Mouse (Mus musculus) C2C12 (cell line): ENCODE measurements around the gene Vil1. TPM values are rescaled to one million over a fixed set of nuclear protein-coding genes. Genes with fewer than 3 reads are reported as not detected.

Experiments
- H3K27me3 ChIP-seq: one replicate; pipeline ENCODE4 v1.6.1; 2011; ENCODE audit not compliant: control insufficient read depth, insufficient read depth, insufficient read length
- H3K36me3 ChIP-seq: one replicate; pipeline ENCODE4 v1.6.1; 2011; ENCODE audit not compliant: control insufficient read depth, insufficient read depth
- H3K4me3 ChIP-seq: one replicate; pipeline ENCODE4 v1.5.1; 2011; ENCODE audit warnings: mild to moderate bottlenecking, control low read depth; ENCODE audit not compliant: poor library complexity, insufficient read depth, severe bottlenecking
- H3K79me2 ChIP-seq: one replicate; pipeline ENCODE4 v1.6.1; 2011; ENCODE audit not compliant: control insufficient read depth, insufficient read depth
- H3K79me3 ChIP-seq: one replicate; pipeline ENCODE4 v1.6.1; 2011; ENCODE audit warnings: low read depth, control low read depth
- H3ac ChIP-seq: one replicate; pipeline ENCODE3; 2011; ENCODE audit warnings: low read depth; ENCODE audit not compliant: control insufficient read depth, insufficient read length
- CEBPB ChIP-seq: IDR thresholded peaks from one replicate; pipeline ENCODE4 v1.6.1; 2011; ENCODE audit warnings: low read depth, mild to moderate bottlenecking, control low read depth, moderate library complexity
- CTCF ChIP-seq: IDR thresholded peaks from one replicate; pipeline ENCODE4 v1.5.1; 2011; ENCODE audit not compliant: control insufficient read depth, insufficient read depth, insufficient read length
- FOSL1 ChIP-seq: IDR thresholded peaks from one replicate; pipeline ENCODE4 v1.8.0; 2011; ENCODE audit warnings: mild to moderate bottlenecking, low read length; ENCODE audit not compliant: poor library complexity, insufficient read depth, severe bottlenecking
- MAX ChIP-seq: IDR thresholded peaks from one replicate; pipeline ENCODE4 v1.6.1; 2011; ENCODE audit warnings: mild to moderate bottlenecking, control low read depth
- MYOD1 ChIP-seq: IDR thresholded peaks from one replicate; pipeline ENCODE4 v1.6.1; 2011; ENCODE audit warnings: low read depth; ENCODE audit not compliant: control insufficient read depth, insufficient read length
- MYOG ChIP-seq: IDR thresholded peaks from one replicate; pipeline ENCODE4 v1.6.1; 2011; ENCODE audit not compliant: control insufficient read depth, insufficient read length; ENCODE audit errors: extremely low read depth
- USF1 ChIP-seq: IDR thresholded peaks from one replicate; pipeline ENCODE4 v1.6.1; 2011; ENCODE audit warnings: low read depth, mild to moderate bottlenecking, control low read depth, moderate library complexity
- polyA plus RNA-seq: library from polyadenylated mRNA; unstranded; fragments of >200 nt; fragmentation: generic; extraction: Trizol; gene quantifications from one replicate; pipeline ENCODE4 v1.2.1, GENCODE M21; 2012; ENCODE audit warnings: missing spikeins

Gene Vil1
- polyA plus RNA-seq, 1 experiment: 0.02 TPM

DNA sequence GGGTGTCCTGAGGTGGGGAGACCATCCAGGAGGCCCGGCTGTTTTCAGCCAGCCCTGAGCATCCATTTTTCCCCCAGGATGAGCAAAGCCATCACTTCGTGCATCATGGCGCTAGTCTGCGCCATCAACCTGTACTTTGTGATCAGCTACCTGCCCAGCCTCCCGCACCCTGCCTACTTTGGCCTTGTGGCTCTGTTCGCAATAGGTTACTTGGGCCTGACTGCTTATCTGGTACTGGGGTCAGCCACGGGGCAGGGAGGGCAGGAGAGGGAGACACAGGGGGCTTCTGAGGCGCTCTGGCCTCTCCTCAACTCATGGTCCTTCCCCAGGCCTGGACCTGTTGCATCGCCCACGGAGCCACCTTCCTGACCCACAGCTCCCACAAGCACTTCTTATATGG is 24.1 kb upstream of the Vil1 start:
- Histone ChIP-seq H3K79me3 (no peaks in the 10 kb centered on the region), H3ac (no peak overlapping the region), H3K4me3 (no peak overlapping the region), H3K27me3 (no peaks in the 10 kb centered on the region), H3K36me3 (no peaks in the 10 kb centered on the region), H3K79me2 (no peaks in the 10 kb centered on the region)
- TF ChIP-seq MYOD1: no peak
- no peak for TF ChIP-seq USF1
- no peak for TF ChIP-seq CTCF
- TF ChIP-seq FOSL1: no peak
- TF ChIP-seq MYOG: no peak
- TF ChIP-seq MAX: no peak
- TF ChIP-seq CEBPB: no peak

- H3K27me3 ChIP-seq: no peaks in the 10 kb centered on the region
- TF ChIP-seq MYOG: no peak
- no peak for TF ChIP-seq CEBPB
- no peak for TF ChIP-seq MAX
- no peak for TF ChIP-seq MYOD1
- no peak for TF ChIP-seq CTCF
- H3K79me3 ChIP-seq: no peaks in the 10 kb centered on the region
- H3K79me2 ChIP-seq: no peaks in the 10 kb centered on the region
- no peaks in the 10 kb centered on the region for H3K36me3 ChIP-seq
- no peak overlapping the region for H3ac ChIP-seq
- no peak overlapping the region for H3K4me3 ChIP-seq
These were observed 23.6 kb upstream of the Vil1 start for GRCm38 (mm10) chr1:74385531-74385930.

DNA sequence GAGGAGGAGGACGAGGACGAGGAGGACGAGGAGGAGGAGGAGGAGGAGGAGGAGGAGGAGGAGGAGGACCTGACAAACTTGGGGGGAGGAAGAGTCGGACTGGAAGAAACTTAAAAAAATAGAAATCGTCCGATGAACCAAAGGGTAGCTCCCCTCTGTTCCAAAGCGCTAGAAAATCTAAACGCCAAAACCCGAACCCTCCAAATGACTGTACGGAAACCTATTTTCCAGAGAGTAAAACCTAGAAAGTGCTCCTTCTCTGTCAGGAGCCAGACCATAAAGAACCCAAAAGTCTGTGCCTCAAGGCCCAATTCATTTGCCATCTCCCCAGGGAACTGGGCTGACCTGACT is 22.8 kb upstream of the Vil1 start:
- peak overlapping the region; percentile 59 for H3ac ChIP-seq
- no peaks in the 10 kb centered on the region for H3K36me3 ChIP-seq
- peak overlapping the region; percentile 29 for H3K4me3 ChIP-seq
- no peaks in the 10 kb centered on the region for H3K27me3 ChIP-seq
- H3K79me3 ChIP-seq: no peaks in the 10 kb centered on the region
- H3K79me2 ChIP-seq: no peaks in the 10 kb centered on the region
- no peak for TF ChIP-seq USF1
- TF ChIP-seq MAX: no peak
- no peak for TF ChIP-seq FOSL1

- Histone ChIP-seq H3ac (peak overlapping the region; percentile 59), H3K4me3 (peak overlapping the region; percentile 29), H3K27me3 (no peaks in the 10 kb centered on the region), H3K79me3 (no peaks in the 10 kb centered on the region), H3K36me3 (no peaks in the 10 kb centered on the region), H3K79me2 (peaks cover 3% of the 10 kb centered on the region)
- peak; percentile 35 for TF ChIP-seq MAX
- no peak for TF ChIP-seq MYOG
- peak; percentile 8 for TF ChIP-seq CTCF
- TF ChIP-seq USF1: no peak
These were observed 22.3 kb upstream of the Vil1 start for GRCm38 (mm10) chr1:74386714-74387385.

DNA sequence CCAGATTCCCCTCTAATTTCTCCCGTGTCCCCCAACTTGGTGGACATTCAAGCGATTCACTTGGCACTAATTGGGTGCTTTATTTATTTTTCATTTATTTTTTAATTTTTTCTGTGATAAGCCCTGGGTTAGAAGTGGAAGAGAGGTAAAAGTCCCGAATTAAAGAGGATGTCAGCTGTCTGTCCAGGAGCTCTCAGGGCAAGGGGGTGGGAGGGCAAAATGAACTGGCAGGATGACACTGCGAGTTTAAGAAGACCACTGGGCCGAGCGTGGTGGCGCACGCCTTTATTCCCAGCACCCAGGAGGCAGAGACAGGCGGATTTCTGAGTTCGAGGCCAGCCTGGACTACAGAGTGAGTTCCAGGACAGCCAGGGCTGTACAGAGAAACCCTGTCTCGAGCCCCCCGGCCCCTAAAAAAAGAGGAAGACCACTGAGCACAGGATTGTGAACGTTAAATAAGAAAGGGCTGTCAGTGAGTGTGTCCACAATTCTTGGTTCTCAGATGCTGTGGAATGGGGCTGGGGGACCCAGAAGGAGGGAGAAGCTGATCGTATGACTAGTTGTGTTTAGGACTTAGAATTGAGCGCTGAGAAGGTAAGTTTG is 21.7 kb upstream of the Vil1 start:
- no peak for TF ChIP-seq CEBPB
- no peak for TF ChIP-seq MYOD1
- TF ChIP-seq MYOG: no peak
- TF ChIP-seq USF1: no peak
- no peak for TF ChIP-seq FOSL1
- TF ChIP-seq MAX: no peak
- TF ChIP-seq CTCF: no peak
- Histone ChIP-seq H3K27me3 (no peaks in the 10 kb centered on the region), H3ac (peak overlapping the region; percentile 59), H3K79me3 (peaks cover 6% of the 10 kb centered on the region), H3K36me3 (no peaks in the 10 kb centered on the region), H3K79me2 (peaks cover 9% of the 10 kb centered on the region), H3K4me3 (peak overlapping the region; percentile 29)

GRCm38 (mm10) chr1:74388398-74388920 is 20.7 kb upstream of the Vil1 start:
- peaks cover 16% of the 10 kb centered on the region for H3K79me3 ChIP-seq
- H3K27me3 ChIP-seq: no peaks in the 10 kb centered on the region
- peaks cover 2% of the 10 kb centered on the region for H3K36me3 ChIP-seq
- H3K79me2 ChIP-seq: peaks cover 19% of the 10 kb centered on the region
- H3K4me3 ChIP-seq: no peak overlapping the region
- H3ac ChIP-seq: no peak overlapping the region
- TF ChIP-seq USF1 (no peak), MYOD1 (no peak), FOSL1 (no peak), MYOG (no peak), MAX (no peak)
